Mouse (Mus musculus) megakaryocyte, embryonic 14.5 days (primary cell): ENCODE measurements at regions not wholly inside any gene's neighbourhood (a gene's known extent, or its start where the extent isn't known, plus 50 kb on each side); places are given as distances from the start of the nearest gene placed in this dataset.

ENCODE experiments used
- H3K27me3 ChIP-seq: replicated peaks from 2 replicates; pipeline ENCODE3; 2012; ENCODE audit warnings: inconsistent platforms
- H3K36me3 ChIP-seq: replicated peaks from 2 replicates; pipeline ENCODE3; 2012; ENCODE audit warnings: low read length, inconsistent platforms, mixed read lengths
- H3K4me1 ChIP-seq: 2 replicates; pipeline ENCODE4 v1.6.1; 2012; ENCODE audit warnings: inconsistent platforms
- H3K4me3 ChIP-seq: replicated peaks from 2 replicates; pipeline ENCODE3; 2012; ENCODE audit warnings: moderate library complexity, mild to moderate bottlenecking, inconsistent platforms
- H3K9me3 ChIP-seq: 2 replicates; pipeline ENCODE4 v1.6.1; 2012; ENCODE audit warnings: inconsistent platforms
- FLI1 ChIP-seq: IDR thresholded peaks from 2 replicates; pipeline ENCODE4 v1.6.1; 2012; ENCODE audit warnings: low read length, inconsistent platforms, mixed read lengths
- GATA1 ChIP-seq: IDR thresholded peaks from 3 replicates; pipeline ENCODE4 v1.6.1; 2012; ENCODE audit warnings: mixed read lengths, low read length, inconsistent platforms, borderline replicate concordance

- Histone ChIP-seq H3K36me3 (no peaks in the 10 kb centered on the region), H3K4me3 (no peak overlapping the region), H3K9me3 (peaks cover 51% of the 10 kb centered on the region), H3K27me3 (no peaks in the 10 kb centered on the region), H3K4me1 (no peaks in the 10 kb centered on the region)
- no peak for TF ChIP-seq FLI1
- TF ChIP-seq GATA1 = no peak
Measured at GRCm38 (mm10) chr3:119944115-119944514, 159.8 kb upstream of the Ptbp2 start.

GRCm38 (mm10) chr3:119939091-119939490 lies 154.8 kb upstream of the Ptbp2 start:
- Histone ChIP-seq H3K4me1 (no peaks in the 10 kb centered on the region), H3K4me3 (no peak overlapping the region), H3K27me3 (no peaks in the 10 kb centered on the region), H3K36me3 (no peaks in the 10 kb centered on the region), H3K9me3 (peaks cover 10% of the 10 kb centered on the region)
- TF ChIP-seq FLI1 (no peak), GATA1 (no peak)

- no peaks in the 10 kb centered on the region for H3K27me3 ChIP-seq
- H3K4me3 ChIP-seq = no peak overlapping the region
- H3K4me1 ChIP-seq = no peaks in the 10 kb centered on the region
- no peaks in the 10 kb centered on the region for H3K36me3 ChIP-seq
- TF ChIP-seq FLI1 (no peak), GATA1 (no peak)
- H3K9me3 ChIP-seq = peaks cover 15% of the 10 kb centered on the region
Measured at GRCm38 (mm10) chr3:119938425-119938824, 154.2 kb upstream of the Ptbp2 start.

- no peaks in the 10 kb centered on the region for H3K36me3 ChIP-seq
- TF ChIP-seq FLI1 = no peak
Measured at GRCm38 (mm10) chr3:119936526-119936925, 152.3 kb upstream of the Ptbp2 start.

GRCm38 (mm10) chr3:119933049-119933511 lies 148.8 kb upstream of the Ptbp2 start:
- no peak overlapping the region for H3K4me3 ChIP-seq
- H3K36me3 ChIP-seq = no peaks in the 10 kb centered on the region
- no peaks in the 10 kb centered on the region for H3K27me3 ChIP-seq
- TF ChIP-seq GATA1 (no peak), FLI1 (no peak)
- no peaks in the 10 kb centered on the region for H3K4me1 ChIP-seq
- H3K9me3 ChIP-seq = peaks cover 22% of the 10 kb centered on the region

More at GRCm38 (mm10) chr3:119936526-119936925, 152.3 kb upstream of the Ptbp2 start:
- Histone ChIP-seq H3K4me3 (no peak overlapping the region), H3K4me1 (no peaks in the 10 kb centered on the region), H3K27me3 (no peaks in the 10 kb centered on the region), H3K9me3 (peaks cover 12% of the 10 kb centered on the region)

GRCm38 (mm10) chr3:119928281-119928680 lies 144.0 kb upstream of the Ptbp2 start:
- no peaks in the 10 kb centered on the region for H3K27me3 ChIP-seq
- no peak for TF ChIP-seq GATA1
- TF ChIP-seq FLI1 = no peak
- no peaks in the 10 kb centered on the region for H3K36me3 ChIP-seq
- H3K4me1 ChIP-seq = no peaks in the 10 kb centered on the region
- peaks cover 36% of the 10 kb centered on the region for H3K9me3 ChIP-seq
- H3K4me3 ChIP-seq = no peak overlapping the region

- TF ChIP-seq GATA1 = no peak
- TF ChIP-seq FLI1 = no peak
- Histone ChIP-seq H3K36me3 (no peaks in the 10 kb centered on the region), H3K4me3 (no peak overlapping the region), H3K4me1 (no peaks in the 10 kb centered on the region), H3K27me3 (no peaks in the 10 kb centered on the region), H3K9me3 (peaks cover 15% of the 10 kb centered on the region; the same call in 1 of the 2 replicates)
Measured at GRCm38 (mm10) chr3:119919501-119920141, 135.4 kb upstream of the Ptbp2 start.

GRCm38 (mm10) chr3:119915984-119916865 lies 132.0 kb upstream of the Ptbp2 start:
- Histone ChIP-seq H3K9me3 (peaks cover 15% of the 10 kb centered on the region), H3K4me1 (no peaks in the 10 kb centered on the region)

GRCm38 (mm10) chr3:119911532-119911931 lies 127.3 kb upstream of the Ptbp2 start:
- Histone ChIP-seq H3K9me3 (peaks cover 8% of the 10 kb centered on the region; the same call in 1 of the 2 replicates), H3K4me1 (no peaks in the 10 kb centered on the region), H3K27me3 (no peaks in the 10 kb centered on the region), H3K4me3 (no peak overlapping the region), H3K36me3 (no peaks in the 10 kb centered on the region)
- TF ChIP-seq GATA1 = no peak
- no peak for TF ChIP-seq FLI1

More at GRCm38 (mm10) chr3:119915984-119916865, 132.0 kb upstream of the Ptbp2 start:
- TF ChIP-seq FLI1 (no peak), GATA1 (no peak)
- Histone ChIP-seq H3K27me3 (no peaks in the 10 kb centered on the region), H3K36me3 (no peaks in the 10 kb centered on the region), H3K4me3 (no peak overlapping the region)

GRCm38 (mm10) chr3:119904244-119904643 lies 120.0 kb upstream of the Ptbp2 start:
- TF ChIP-seq GATA1 (no peak), FLI1 (no peak)
- H3K4me3 ChIP-seq = no peak overlapping the region
- H3K9me3 ChIP-seq = peaks cover 15% of the 10 kb centered on the region
- H3K4me1 ChIP-seq = no peaks in the 10 kb centered on the region
- no peaks in the 10 kb centered on the region for H3K36me3 ChIP-seq
- no peaks in the 10 kb centered on the region for H3K27me3 ChIP-seq
